Mouse (Mus musculus): Measurements from ENCODE around the gene BC048679.

The BC048679 gene

DNA sequence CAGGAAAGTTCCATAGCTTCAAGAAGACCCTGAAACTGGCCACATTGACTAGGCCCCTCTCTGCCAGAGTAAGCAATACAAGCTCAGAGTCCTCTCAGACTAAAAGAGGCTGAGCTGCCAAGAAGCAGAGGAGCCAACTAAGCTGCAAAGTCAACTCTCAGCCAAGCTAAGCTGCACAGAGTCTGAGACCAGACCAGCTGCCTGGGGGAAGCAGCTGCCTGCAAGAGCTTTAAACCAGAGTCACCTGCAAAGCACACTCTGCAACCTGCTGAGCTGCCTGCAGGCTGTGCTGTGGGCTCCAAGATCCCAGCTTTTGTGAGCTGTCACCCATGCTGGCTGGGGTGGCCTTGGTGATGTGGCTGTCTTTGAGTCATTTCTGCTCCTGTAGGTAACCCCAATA lies 19.8 kb downstream of the BC048679 start:
- DNase-seq (ENCODE audit: low read depth, low spot score), result peak; percentile 10

DNA sequence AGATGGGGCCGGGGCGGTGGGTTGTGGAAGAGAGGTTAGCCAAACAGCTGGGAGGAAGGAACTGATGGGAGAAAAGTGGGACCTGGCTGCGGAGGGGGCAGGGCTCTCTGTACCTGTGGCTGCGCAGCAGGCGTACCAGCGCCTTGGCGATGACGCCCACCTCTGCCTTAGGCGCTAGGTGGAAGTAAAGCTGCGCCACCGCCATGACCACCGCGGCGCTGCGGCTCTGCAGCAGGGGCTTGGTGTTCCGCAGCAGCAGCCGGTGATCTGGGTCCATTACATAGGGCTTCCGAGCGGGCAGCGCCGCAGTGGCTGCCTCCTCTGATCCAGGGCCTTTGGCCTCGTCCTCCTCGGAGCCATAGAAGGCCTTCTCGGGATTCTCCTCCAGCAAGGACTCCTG lies 21.2 kb downstream of the BC048679 start:
- DNase-seq (ENCODE audit: low read depth, low spot score), result no peak

DNA sequence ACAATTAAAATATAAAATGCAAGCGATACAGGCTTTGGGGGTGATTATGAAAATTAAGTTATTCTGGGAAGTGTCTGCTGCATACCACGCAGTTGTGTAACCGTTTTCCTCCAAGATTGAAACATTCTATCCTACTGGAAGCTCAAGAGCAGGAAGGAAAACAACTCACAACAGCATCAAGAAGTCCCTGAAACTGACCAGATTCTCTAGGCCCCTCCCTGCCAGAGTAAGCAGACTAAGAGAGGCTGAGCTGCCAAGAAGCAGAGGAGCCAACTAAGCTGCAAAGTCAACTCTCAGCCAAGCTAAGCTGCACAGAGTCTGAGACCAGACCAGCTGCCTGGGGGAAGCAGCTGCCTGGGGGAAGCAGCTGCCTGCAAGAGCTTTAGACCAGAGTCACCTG lies 22.9 kb downstream of the BC048679 start:
- DNase-seq (ENCODE audit: low read depth, low spot score), result no peak

DNA sequence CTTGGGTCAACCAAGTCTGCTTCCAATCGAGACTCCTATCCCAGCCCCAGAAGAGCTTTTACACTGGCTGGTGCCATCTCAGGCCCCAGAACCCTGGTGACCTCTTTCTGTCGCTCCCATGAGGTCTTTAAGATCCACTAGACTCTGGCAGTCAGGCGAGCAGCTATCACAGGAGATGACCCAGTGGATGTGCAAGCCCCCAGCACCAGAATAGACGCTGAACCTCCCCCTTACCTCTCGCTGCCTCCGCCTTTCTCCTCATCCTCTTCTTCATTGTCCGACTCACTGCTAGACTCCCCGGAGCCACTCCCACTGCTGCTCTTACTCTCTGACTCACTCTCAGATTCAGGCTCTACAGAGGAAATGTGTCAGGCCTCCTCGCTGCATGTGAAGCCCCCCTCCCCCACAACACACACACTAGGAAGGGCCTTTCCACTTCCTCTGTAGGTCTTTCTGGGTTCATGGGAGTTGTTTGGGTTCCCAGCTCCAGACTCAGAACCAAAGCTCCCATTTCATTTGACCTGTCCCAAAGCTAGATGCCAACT lies 33.1 kb downstream of the BC048679 start:
- no peak for DNase-seq (ENCODE audit: low read depth, low spot score)

DNA sequence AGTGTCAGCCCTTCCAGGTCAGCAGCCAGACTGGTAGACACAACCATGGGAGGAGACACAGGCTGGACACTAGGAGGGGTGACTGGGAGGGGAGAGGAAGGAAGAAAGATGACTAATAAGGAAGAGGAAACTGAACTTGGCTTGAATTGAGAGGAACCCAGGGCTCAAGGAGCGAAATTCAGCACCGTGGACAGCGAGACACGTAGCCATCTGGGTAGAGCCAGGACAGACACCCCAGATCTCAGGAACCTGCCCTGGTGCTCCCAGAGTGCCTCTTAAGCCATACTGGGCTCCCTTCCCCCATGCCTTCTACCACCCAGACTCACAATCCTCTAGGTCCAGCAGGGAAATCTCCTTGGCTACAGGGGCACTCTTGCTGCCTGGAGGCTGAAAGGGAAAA lies 34.0 kb downstream of the BC048679 start:
- DNase-seq (ENCODE audit: low read depth, low spot score), result peak; percentile 38

DNA sequence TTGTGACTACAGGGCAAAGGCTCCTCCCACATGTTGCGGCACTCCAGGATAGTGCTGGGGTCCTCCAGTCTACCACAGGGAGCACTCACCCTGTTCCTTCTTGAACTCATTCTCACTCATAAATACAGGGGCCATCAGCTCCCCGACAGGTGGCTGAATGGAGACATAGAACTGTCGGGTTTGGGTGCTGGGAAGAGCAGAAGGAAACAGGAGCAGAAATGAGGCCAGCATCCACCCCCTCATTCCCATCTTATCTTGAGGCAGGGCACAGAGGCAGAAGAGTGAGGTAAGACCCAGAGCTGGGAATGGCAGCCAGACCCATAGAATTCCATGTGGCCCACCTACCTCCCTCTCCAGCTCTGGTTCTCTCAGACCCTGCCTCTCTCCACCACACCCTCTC lies 35.3 kb downstream of the BC048679 start:
- no peak for DNase-seq (ENCODE audit: low read depth, low spot score)

DNA sequence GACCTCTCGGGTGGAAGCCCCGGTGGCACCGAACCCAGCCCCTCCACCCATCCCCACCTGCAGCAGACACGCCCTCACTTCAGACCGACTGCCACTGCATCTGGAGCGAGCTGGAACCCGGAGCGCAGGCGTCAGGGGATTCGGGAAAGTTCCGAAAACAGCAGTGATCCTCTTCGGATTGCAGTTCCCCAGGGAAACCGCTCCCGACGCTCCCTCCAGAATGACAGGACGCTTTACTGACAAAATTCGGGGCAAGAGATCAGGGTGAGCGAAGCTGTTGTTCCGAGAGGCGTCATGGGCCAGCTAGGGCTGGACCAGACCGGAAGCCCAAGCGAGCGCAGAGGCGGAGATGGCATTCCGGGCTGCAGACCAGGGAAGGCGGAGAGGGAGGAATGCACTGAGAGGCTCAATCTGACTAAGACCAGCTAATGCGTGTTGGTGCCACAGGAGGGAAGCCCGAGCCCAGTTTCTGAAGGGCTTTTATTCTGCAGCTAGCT lies 42.9 kb downstream of the BC048679 start, which contains the start of gene Cpeb1:
Gene Cpeb1 (minus strand): TSS at position 311 of the 497 bp plus-strand sequence.
- DNase-seq (ENCODE audit: low read depth, low spot score), result no peak

DNA sequence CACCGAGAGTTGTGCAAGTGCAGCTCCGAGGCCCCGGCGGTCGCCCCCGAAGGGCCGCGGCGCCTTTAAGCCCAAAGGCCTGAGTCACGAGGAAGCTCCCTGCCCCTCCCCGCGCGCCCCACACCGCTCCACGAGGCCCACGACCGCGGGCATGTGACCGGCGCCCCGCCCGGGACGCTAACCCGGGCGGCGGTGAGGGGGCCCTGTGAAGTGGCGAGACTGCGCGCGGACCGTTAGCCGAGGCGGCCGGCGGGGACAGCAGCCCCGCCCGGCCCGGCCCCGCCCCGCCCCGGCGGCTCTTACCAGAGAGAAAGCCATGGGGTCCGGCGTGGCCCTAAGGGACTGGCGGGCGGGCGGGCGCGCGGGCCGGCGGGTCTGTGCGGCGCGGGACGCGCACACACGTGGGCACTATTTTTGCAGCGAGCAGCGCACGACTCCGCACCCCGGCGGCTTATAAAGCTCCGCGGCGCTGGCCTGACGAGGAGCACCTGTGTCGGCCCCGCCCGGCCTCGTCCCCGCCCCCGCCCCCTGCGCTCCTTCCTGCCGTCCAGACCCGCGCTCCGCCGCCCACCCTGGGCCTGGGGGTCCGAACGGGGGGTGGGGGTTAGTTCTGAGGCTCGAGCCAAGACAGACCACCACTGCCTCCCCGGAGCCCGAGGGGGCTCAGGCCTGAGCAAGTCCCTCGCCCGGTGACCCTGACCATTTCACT lies 43.6 kb downstream of the BC048679 start:
- DNase-seq (ENCODE audit: low read depth, low spot score), result no peak

DNA sequence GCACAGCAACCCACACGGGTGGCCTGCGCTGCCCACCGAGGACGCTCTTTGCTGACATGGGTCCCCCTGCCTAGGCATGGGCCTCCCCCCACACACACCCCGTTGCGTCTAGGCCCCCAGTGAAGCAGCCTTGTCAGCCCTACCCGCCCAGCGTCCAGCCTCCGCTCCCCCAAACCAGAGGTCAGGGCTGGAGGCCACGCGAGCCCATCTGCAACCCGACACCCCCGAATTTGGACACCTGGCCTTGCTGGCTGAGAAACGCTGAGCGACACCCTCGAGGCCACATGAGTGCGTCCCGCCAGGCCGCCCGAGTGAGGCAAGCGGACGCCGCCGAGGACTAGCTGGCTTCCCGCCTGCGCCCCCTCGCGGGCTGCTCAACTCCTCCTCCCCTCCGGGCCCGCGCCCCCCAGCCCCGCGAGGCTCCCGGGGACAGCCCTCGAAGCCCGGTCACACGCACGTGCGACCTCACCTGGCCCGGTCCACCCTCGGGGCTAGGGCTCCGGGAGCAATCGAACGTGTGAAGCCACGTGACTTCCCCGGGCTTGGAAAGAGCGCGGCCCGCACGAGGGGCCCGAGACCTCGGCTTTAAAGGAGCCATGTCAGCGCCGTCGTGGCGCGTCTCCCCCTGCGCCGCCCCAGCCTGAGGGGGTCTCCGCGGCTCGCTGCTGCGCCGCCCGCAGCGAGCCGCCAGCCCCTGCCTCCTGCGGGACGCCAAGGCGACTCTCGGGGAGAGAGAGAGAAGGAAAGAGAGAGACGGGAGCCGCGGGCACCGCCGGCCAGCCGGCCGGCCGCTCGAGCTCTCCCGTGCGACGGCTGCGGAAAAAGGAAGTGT lies 44.4 kb downstream of the BC048679 start:
- no peak for DNase-seq (ENCODE audit: low read depth, low spot score)

DNA sequence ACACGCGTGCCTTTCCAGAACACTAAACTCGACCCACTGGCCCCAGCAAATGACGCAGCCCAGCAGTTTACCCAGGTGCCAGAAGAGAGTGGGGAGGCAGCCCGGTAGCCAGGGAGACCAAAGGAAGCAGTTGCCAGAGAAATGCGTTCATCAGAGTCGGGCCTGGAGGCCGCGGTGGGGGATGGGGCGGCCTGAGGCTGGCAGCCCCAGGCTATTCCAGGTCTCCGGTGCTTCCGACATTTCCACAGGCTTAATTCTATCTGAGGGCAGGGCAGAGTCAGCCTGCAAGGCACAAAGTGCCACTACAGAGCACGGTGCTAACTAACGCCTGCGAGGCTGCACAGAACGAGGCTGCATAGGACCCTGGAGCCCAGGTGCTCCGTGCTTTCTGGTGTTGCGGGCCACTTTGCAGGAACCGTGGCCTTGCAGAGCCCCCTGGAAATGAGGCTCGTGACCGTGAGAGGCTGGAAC lies 45.1 kb downstream of the BC048679 start:
- no peak for DNase-seq (ENCODE audit: low read depth, low spot score)

Data from A20 (cell line).